Mouse (Mus musculus) embryonic facial prominence, embryonic 11.5 days (tissue): ENCODE measurements around the gene Zfp598. TPM values are rescaled to one million over a fixed set of nuclear protein-coding genes. Genes with fewer than 3 reads are reported as not detected.

Source experiments
- ATAC-seq: fragments of 200-750 bp; cut with Nextera tagmentation; replicated peaks from 2 replicates; pipeline ENCODE4 v1.8.0; 2017; ENCODE audit warnings: low read depth; ENCODE audit not compliant: insufficient number of reproducible peaks, low FRiP score, low TSS enrichment
- DNase-seq: peaks from one replicate; pipeline ENCODE4 v3.0.0-alpha.2; 2015; ENCODE audit warnings: low spot score
- H3K27ac ChIP-seq: fragments of 300-500 bp; sonication (generic); replicated peaks from 2 replicates; pipeline ENCODE4 v1.5.1; 2014; ENCODE audit warnings: mild to moderate bottlenecking, low read depth, low read length, control low read depth
- H3K27me3 ChIP-seq: fragments of 300-500 bp; sonication (generic); 2 replicates; pipeline ENCODE4 v1.6.1; 2014; ENCODE audit warnings: mild to moderate bottlenecking, low read length, moderate library complexity, mixed read lengths; ENCODE audit not compliant: control insufficient read depth, insufficient read depth
- H3K36me3 ChIP-seq: fragments of 300-500 bp; sonication (generic); replicated peaks from 2 replicates; pipeline ENCODE4 v1.6.1; 2014; ENCODE audit warnings: low read depth, mild to moderate bottlenecking, low read length, moderate library complexity, mixed read lengths; ENCODE audit not compliant: control insufficient read depth, insufficient read depth
- H3K4me1 ChIP-seq: fragments of 300-500 bp; sonication (generic); 2 replicates; pipeline ENCODE4 v1.6.1; 2014; ENCODE audit warnings: low read length, mixed read lengths; ENCODE audit not compliant: control insufficient read depth, insufficient read depth
- H3K4me2 ChIP-seq: fragments of 300-500 bp; sonication (generic); 2 replicates; pipeline ENCODE4 v1.6.1; 2014; ENCODE audit warnings: low read depth, mild to moderate bottlenecking, control low read depth, low read length, moderate library complexity
- H3K4me3 ChIP-seq: fragments of 300-500 bp; sonication (generic); 2 replicates; pipeline ENCODE4 v1.5.1; 2014; ENCODE audit warnings: low read depth, low read length, control low read depth
- H3K9ac ChIP-seq: fragments of 300-500 bp; sonication (generic); replicated peaks from 2 replicates; pipeline ENCODE4 v1.6.1; 2014; ENCODE audit warnings: mild to moderate bottlenecking, control low read depth, low read length
- H3K9me3 ChIP-seq: fragments of 300-500 bp; sonication (generic); replicated peaks from 2 replicates; pipeline ENCODE4 v1.6.1; 2016; ENCODE audit warnings: mild to moderate bottlenecking, low read length, inconsistent platforms, mixed read lengths; ENCODE audit not compliant: control insufficient read depth
- WGBS: fragments of 180-500 bp; shearing (Covaris S2); extraction: QIAGEN DNeasy Blood & Tissue Kit; methylation state at CpG from one replicate; pipeline ENCODE4 v1.1.7; 2014; 5-methylcytosine and 5-hydroxymethylcytosine counted together
- polyA plus RNA-seq: library from polyadenylated mRNA; unstranded; fragments of >200 nt; fragmentation: Nextera tagmentation; extraction: Ambion mirVana; gene quantifications from 2 replicates; pipeline ENCODE4 v1.2.1, GENCODE M21; 2014

Gene Zfp598
- polyA plus RNA-seq, 1 experiment from 2014 or later = 24.1 TPM

- H3K9me3 ChIP-seq = no peaks in the 10 kb centered on the region
- H3K4me2 ChIP-seq = no peak overlapping the region
- no peak overlapping the region for H3K27ac ChIP-seq
- peaks cover 20% of the 10 kb centered on the region for H3K36me3 ChIP-seq
- no peaks in the 10 kb centered on the region for H3K27me3 ChIP-seq
- no peak overlapping the region for H3K4me3 ChIP-seq
- ATAC-seq (no peak; the same call in 1 of the 2 replicates), DNase-seq (peak; percentile 78)
- H3K9ac ChIP-seq = no peak overlapping the region
- 71% methylated on average over 2 of the region's 2 CpGs for whole genome bisulfite sequencing
- peaks cover 2% of the 10 kb centered on the region; the same call in 1 of the 2 replicates for H3K4me1 ChIP-seq
Observed at GRCm38 (mm10) chr17:24676187-24676586, 6.7 kb downstream of the Zfp598 start.

DNA sequence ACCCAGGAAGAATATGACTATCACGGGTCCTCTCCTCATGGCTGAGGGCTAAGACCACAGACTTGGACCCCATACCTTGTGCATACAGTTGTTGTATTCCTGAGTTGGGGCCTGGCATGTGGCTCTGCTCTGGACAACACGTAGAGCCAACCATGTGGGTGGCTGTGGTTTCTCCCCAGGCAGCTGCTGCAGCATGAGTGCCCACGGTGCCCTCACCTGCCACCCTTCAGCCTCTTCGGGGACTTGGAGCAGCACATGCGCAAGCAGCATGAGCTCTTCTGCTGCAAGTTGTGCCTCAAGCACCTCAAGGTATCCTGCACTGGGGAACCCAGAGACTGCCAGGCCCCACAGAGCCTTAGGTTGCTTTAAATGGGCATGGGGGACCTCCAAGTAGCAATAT, 7.4 kb downstream of the Zfp598 start:
- no peaks in the 10 kb centered on the region; the same call in 1 of the 2 replicates for H3K4me1 ChIP-seq
- DNase-seq (no peak), ATAC-seq (no peak)
- peaks cover 22% of the 10 kb centered on the region for H3K36me3 ChIP-seq
- no peak overlapping the region for H3K4me3 ChIP-seq
- no peaks in the 10 kb centered on the region for H3K9me3 ChIP-seq
- no peaks in the 10 kb centered on the region for H3K27me3 ChIP-seq
- no peak overlapping the region for H3K27ac ChIP-seq
- no peak overlapping the region for H3K9ac ChIP-seq
- WGBS = 94% methylated on average over 5 of the region's 5 CpGs
- no peak overlapping the region for H3K4me2 ChIP-seq

GRCm38 (mm10) chr17:24677500-24678080, 8.1 kb downstream of the Zfp598 start:
- no peak overlapping the region for H3K9ac ChIP-seq
- H3K4me2 ChIP-seq = no peak overlapping the region
- WGBS = 92% methylated on average over 24 of the region's 24 CpGs
- peaks cover 22% of the 10 kb centered on the region for H3K36me3 ChIP-seq
- ATAC-seq = 0 out of 2 replicates have a peak, but pooled peaks have one; percentile 30
- no peak for DNase-seq
- no peaks in the 10 kb centered on the region for H3K4me1 ChIP-seq
- H3K27ac ChIP-seq = no peak overlapping the region
- H3K9me3 ChIP-seq = no peaks in the 10 kb centered on the region
- H3K4me3 ChIP-seq = no peak overlapping the region
- H3K27me3 ChIP-seq = no peaks in the 10 kb centered on the region

GRCm38 (mm10) chr17:24686514-24686913, 17.0 kb downstream of the Zfp598 start:
- DNase-seq (peak; percentile 62), ATAC-seq (peak; percentile 14; the same call in 1 of the 2 replicates)
- peaks cover 4% of the 10 kb centered on the region for H3K4me1 ChIP-seq
- H3K9ac ChIP-seq = no peak overlapping the region
- no peak overlapping the region for H3K4me2 ChIP-seq
- H3K9me3 ChIP-seq = no peaks in the 10 kb centered on the region
- H3K27ac ChIP-seq = no peak overlapping the region
- no peaks in the 10 kb centered on the region; the same call in 1 of the 2 replicates for H3K36me3 ChIP-seq
- H3K4me3 ChIP-seq = no peak overlapping the region
- peaks cover 36% of the 10 kb centered on the region for H3K27me3 ChIP-seq
- 28% methylated on average over 16 of the region's 16 CpGs for WGBS

- Histone ChIP-seq H3K9me3 (no peaks in the 10 kb centered on the region), H3K9ac (peak overlapping the region; percentile 32; the same call in 1 of the 2 replicates), H3K27ac (no peak overlapping the region), H3K4me2 (peak overlapping the region; percentile 48), H3K4me3 (peak overlapping the region; percentile 25), H3K4me1 (peaks cover 4% of the 10 kb centered on the region), H3K36me3 (peaks cover under 1% of the 10 kb centered on the region), H3K27me3 (peaks cover 36% of the 10 kb centered on the region)
- 2% methylated on average over 24 of the region's 25 CpGs for WGBS
- peak; percentile 33 for DNase-seq
- no peak for ATAC-seq
Observed at GRCm38 (mm10) chr17:24687146-24687595, 17.7 kb downstream of the Zfp598 start.

DNA sequence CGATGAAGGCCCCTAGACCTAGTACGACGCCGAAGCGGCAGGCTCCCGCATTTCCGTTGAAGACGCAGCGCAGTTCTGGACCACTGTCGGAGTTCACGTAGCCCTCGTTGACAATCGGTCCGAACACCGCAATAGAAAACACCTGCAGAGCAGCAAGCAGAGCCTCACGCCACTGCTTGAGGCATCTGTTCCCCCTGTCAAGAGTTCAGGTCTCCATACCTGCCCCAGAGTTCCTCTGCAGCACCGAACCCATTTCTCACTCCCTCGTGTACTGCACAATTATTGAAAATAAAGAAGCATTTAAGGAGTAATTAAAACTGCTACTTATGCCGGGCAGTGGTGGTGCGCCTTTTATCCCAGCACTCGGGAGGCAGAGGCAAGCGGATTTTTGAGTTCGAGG, 18.1 kb downstream of the Zfp598 start:
- H3K4me2 ChIP-seq = peak overlapping the region; percentile 48
- WGBS = 15% methylated on average over 23 of the region's 23 CpGs
- H3K4me1 ChIP-seq = peaks cover 4% of the 10 kb centered on the region
- no peaks in the 10 kb centered on the region for H3K9me3 ChIP-seq
- peaks cover 36% of the 10 kb centered on the region for H3K27me3 ChIP-seq
- H3K27ac ChIP-seq = no peak overlapping the region
- peaks cover 4% of the 10 kb centered on the region; the same call in 1 of the 2 replicates for H3K36me3 ChIP-seq
- ATAC-seq (no peak), DNase-seq (no peak)
- H3K4me3 ChIP-seq = peak overlapping the region; percentile 25
- peak overlapping the region; percentile 32; the same call in 1 of the 2 replicates for H3K9ac ChIP-seq

- Histone ChIP-seq H3K4me1 (peaks cover 4% of the 10 kb centered on the region), H3K9ac (peak within 1 kb of the TSS; percentile 63), H3K9me3 (no peaks in the 10 kb centered on the region), H3K27me3 (peaks cover 36% of the 10 kb centered on the region), H3K4me3 (peak within 1 kb of the TSS; percentile 65), H3K36me3 (peaks cover 8% of the 10 kb centered on the region), H3K4me2 (peak within 1 kb of the TSS; percentile 93), H3K27ac (no peak within 1 kb of the TSS)
- DNase-seq (peak; percentile 54), ATAC-seq (no peak)
- WGBS = under 1% methylated on average over 51 of the region's 55 CpGs
Observed at GRCm38 (mm10) chr17:24689251-24690081, 20.0 kb downstream of the Zfp598 start, which contains the start of gene Syngr3. TSS of gene Syngr3 (minus strand) at chr17:24689955.

GRCm38 (mm10) chr17:24692385-24692784, 22.9 kb downstream of the Zfp598 start:
- peaks cover 33% of the 10 kb centered on the region for H3K27me3 ChIP-seq

More at GRCm38 (mm10) chr17:24692385-24692784, 22.9 kb downstream of the Zfp598 start:
- Histone ChIP-seq H3K4me1 (peaks cover under 1% of the 10 kb centered on the region), H3K27ac (no peak overlapping the region), H3K4me2 (no peak overlapping the region), H3K9me3 (no peaks in the 10 kb centered on the region), H3K9ac (no peak overlapping the region), H3K4me3 (no peak overlapping the region), H3K36me3 (peaks cover 8% of the 10 kb centered on the region)
- DNase-seq = no peak
- ATAC-seq = no peak
- WGBS = 82% methylated on average over 5 of the region's 5 CpGs
